Mouse (Mus musculus) embryonic facial prominence, embryonic 13.5 days (tissue): Measurements from ENCODE around the gene Appl2. TPM values are rescaled to one million over a fixed set of nuclear protein-coding genes. Genes with fewer than 3 reads are reported as not detected.

Source experiments
- ATAC-seq: fragments of 200-750 bp; cut with Nextera tagmentation; 2 replicates; pipeline ENCODE4 v1.8.0; 2017; ENCODE audit warnings: low read depth; ENCODE audit not compliant: insufficient number of reproducible peaks, insufficient read depth, low FRiP score, low TSS enrichment
- H3K27ac ChIP-seq: fragments of 300-500 bp; sonication (generic); 2 replicates; pipeline ENCODE4 v1.5.1; 2015; ENCODE audit warnings: moderate library complexity, mild to moderate bottlenecking, inconsistent platforms
- H3K27me3 ChIP-seq: fragments of 300-500 bp; sonication (generic); 2 replicates; pipeline ENCODE4 v1.6.1; 2015; ENCODE audit warnings: mild to moderate bottlenecking, inconsistent platforms
- H3K36me3 ChIP-seq: fragments of 300-500 bp; sonication (generic); 2 replicates; pipeline ENCODE4 v1.6.1; 2015; ENCODE audit warnings: mild to moderate bottlenecking, inconsistent platforms
- H3K4me1 ChIP-seq: fragments of 300-500 bp; sonication (generic); 2 replicates; pipeline ENCODE4 v1.6.1; 2015; ENCODE audit warnings: inconsistent platforms
- H3K4me2 ChIP-seq: fragments of 300-500 bp; sonication (generic); 2 replicates; pipeline ENCODE4 v1.6.1; 2015; ENCODE audit warnings: moderate library complexity, mild to moderate bottlenecking, inconsistent platforms
- H3K4me3 ChIP-seq: fragments of 300-500 bp; sonication (generic); 2 replicates; pipeline ENCODE4 v1.5.1; 2015; ENCODE audit warnings: mild to moderate bottlenecking, inconsistent platforms
- H3K9ac ChIP-seq: fragments of 300-500 bp; sonication (generic); 2 replicates; pipeline ENCODE4 v1.6.1; 2015; ENCODE audit warnings: mild to moderate bottlenecking, inconsistent platforms
- H3K9me3 ChIP-seq: fragments of 300-500 bp; sonication (generic); 2 replicates; pipeline ENCODE4 v1.6.1; 2016; ENCODE audit warnings: inconsistent platforms
- WGBS: fragments of 180-500 bp; shearing (Covaris S2); methylation state at CpG from one replicate; pipeline ENCODE4 v1.1.7; 2015; ENCODE audit warnings: mixed read lengths; 5-methylcytosine and 5-hydroxymethylcytosine counted together
- polyA plus RNA-seq: library from polyadenylated mRNA; unstranded; fragments of >200 nt; fragmentation: Nextera tagmentation; extraction: Ambion mirVana; gene quantifications from 2 replicates; pipeline ENCODE4 v1.2.1, GENCODE M21; 2015

Appl2 gene
- polyA plus RNA-seq, 1 experiment from 2014 or later: 58.4 TPM

DNA sequence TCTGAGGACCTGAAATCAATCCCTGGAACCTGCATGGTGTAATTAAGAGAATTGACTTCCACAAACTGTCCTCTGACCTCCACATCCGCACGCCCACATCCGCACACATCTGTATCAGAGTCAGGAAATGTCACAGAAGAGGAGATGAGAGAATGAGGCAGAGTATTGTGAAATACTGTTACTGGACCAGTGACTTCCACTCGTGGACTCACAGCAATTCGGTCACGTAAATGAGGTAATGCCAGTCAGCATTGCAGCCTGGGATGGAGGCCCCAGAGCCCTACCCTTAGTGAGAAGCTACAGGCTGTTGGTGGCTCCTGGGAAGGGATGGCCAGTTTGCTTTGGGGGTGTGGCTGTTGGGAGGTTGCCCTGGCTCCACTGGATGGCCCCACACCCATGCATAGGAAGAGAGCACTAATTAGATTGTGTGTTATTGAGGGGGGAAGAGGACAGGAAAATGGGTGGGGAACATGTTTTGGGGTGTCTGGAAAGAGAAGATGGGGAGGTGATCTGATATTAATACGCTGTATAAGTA, 2.1 kb downstream of the Appl2 start:
- ATAC-seq: no peak
- WGBS: 89% methylated on average over 7 of the region's 7 CpGs

DNA sequence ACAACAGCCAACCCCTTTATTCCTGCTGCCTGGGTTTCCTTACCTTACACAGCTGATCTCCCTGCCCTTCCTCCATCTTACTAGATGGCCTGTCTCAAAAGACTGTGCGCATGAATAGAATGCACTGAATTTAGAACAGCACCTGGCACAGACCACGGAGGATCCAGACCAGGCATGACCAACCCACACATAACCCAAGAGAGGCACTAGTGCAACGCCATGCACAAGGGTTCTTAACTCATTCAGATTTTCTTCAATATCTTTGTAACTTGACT, 2.9 kb downstream of the Appl2 start:
- no peaks in the 10 kb centered on the region for H3K9me3 ChIP-seq
- H3K9ac ChIP-seq: no peak overlapping the region
- no peak overlapping the region for H3K27ac ChIP-seq
- H3K27me3 ChIP-seq: no peaks in the 10 kb centered on the region
- H3K36me3 ChIP-seq: no peaks in the 10 kb centered on the region
- H3K4me2 ChIP-seq: no peak overlapping the region
- H3K4me3 ChIP-seq: no peak overlapping the region
- WGBS: 89% methylated on average over 3 of the region's 3 CpGs
- H3K4me1 ChIP-seq: peaks cover 28% of the 10 kb centered on the region
- no peak for ATAC-seq

More for the DNA sequence above, 2.1 kb downstream of the Appl2 start:
- no peak overlapping the region for H3K4me3 ChIP-seq
- peaks cover 28% of the 10 kb centered on the region for H3K4me1 ChIP-seq
- no peak overlapping the region for H3K9ac ChIP-seq
- H3K36me3 ChIP-seq: no peaks in the 10 kb centered on the region
- H3K27me3 ChIP-seq: no peaks in the 10 kb centered on the region
- no peak overlapping the region for H3K27ac ChIP-seq
- no peak overlapping the region for H3K4me2 ChIP-seq
- no peaks in the 10 kb centered on the region for H3K9me3 ChIP-seq

DNA sequence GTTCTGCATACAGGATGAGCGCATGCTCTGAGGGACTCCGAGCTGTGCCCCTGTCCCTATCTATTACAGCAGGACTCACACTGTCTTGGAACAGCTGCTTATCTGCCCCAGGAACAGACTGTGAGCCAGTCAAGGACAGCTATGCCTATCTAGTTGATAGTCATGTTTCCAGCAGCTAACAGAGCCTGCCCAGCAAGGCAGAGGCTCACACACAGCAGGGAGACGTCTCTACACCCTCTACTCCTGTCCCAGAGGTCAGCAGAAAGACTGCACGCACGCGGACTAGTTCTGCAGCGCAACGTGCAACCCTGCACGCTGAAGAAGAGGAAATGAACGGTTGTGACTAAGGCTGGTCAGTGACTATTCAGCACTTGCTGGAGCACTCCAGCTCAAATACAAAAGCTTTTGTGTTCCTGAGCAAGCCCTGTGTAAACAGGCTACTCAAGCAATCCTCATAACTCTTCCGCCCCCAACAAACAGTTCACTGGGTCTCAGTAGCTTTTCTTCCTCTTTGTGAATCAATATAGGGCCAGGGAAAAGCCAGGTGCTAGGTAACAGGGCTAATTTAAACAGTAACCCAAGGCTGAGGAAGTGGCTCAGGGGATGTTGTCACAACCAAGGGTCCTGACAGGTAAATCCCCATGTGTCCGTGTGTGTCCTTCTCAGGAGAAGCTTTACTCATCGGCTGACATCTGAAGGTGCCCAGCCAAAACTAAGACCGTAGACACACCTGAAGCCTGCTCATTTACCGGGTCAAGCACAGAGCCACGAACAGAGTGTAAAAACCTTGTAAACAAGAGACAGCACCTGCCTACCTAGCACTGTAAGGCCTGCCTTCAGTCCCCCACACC, 3.4 kb downstream of the Appl2 start:
- 0 out of 2 replicates have a peak, but pooled peaks cover 1% of the 10 kb centered on the region for H3K36me3 ChIP-seq
- no peaks in the 10 kb centered on the region for H3K9me3 ChIP-seq
- no peak overlapping the region for H3K4me2 ChIP-seq
- peak overlapping the region; percentile 17 for H3K27ac ChIP-seq
- 65% methylated on average over 16 of the region's 16 CpGs for WGBS
- no peak overlapping the region for H3K4me3 ChIP-seq
- ATAC-seq: no peak
- peaks cover 28% of the 10 kb centered on the region for H3K4me1 ChIP-seq
- no peak overlapping the region; the same call in 1 of the 2 replicates for H3K9ac ChIP-seq
- H3K27me3 ChIP-seq: no peaks in the 10 kb centered on the region

DNA sequence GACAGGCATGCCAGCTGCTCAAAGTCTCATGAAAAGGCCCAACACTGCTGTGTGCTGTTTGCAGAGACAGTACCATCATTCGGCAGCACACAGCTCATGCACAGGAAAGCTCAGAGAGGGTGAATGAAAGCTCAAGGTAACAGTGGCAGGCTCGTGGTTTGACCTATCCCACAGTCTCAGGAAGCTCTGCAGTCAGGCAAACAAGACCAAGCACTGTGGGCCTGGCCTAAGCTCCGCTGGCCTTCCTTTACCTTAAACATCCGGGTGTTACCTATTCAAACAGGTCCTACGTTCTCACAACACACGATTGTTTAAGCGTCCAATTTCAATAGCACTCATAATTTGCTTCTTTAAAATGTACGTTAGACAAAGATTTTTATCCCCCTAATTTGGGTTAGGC, 4.4 kb downstream of the Appl2 start:
- H3K36me3 ChIP-seq: peaks cover 8% of the 10 kb centered on the region; the same call in 1 of the 2 replicates
- no peak overlapping the region for H3K4me3 ChIP-seq
- H3K27ac ChIP-seq: no peak overlapping the region
- H3K9ac ChIP-seq: no peak overlapping the region
- no peak overlapping the region for H3K4me2 ChIP-seq
- WGBS: 83% methylated on average over 8 of the region's 8 CpGs
- H3K9me3 ChIP-seq: no peaks in the 10 kb centered on the region
- peaks cover 26% of the 10 kb centered on the region for H3K4me1 ChIP-seq
- no peak for ATAC-seq
- no peaks in the 10 kb centered on the region for H3K27me3 ChIP-seq

DNA sequence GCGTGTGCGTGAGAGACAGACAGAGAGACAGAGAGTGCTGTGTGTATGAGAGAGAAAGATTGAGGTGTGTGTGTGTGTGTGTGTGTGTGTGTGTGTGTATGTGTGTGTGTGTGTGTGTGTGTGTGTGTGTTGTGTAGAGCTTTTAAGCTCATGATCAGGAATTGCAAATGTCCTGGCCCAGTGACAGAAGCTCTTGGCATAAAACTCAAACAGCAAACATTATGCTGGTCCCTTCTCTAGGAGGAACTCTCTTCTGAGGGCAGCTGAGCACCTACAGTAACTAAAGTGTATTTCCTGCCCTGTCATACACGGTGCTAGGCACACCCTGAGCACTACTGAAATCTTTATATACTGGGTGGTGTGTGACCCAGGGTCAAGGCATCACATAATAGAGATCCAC, 6.9 kb downstream of the Appl2 start:
- WGBS: 91% methylated on average over 3 of the region's 3 CpGs
- peaks cover 12% of the 10 kb centered on the region for H3K36me3 ChIP-seq

DNA sequence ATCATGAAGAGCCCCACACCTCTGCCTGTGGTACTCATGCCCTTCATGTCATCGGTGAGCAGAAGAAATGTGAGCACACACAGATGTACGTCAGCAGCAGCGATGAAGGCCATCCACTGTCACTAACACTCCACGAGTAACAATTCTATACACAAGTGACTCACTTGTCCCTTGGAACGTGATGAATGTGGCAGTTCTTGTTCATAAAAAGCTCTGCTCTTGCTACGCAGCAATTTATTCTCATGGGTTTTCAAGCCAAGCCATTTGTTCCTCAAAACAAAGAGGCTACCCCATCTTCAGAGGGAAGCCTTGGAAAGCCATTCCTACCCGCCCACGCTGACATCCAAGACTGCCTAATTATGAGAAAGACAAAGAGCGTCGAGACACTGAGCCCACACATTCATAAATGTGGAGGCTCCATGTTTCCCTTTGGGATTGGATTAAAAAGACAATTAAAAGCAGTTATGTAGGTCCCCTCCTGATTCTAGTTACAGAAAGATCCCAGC, 8.6 kb downstream of the Appl2 start:
- Histone ChIP-seq H3K9ac (no peak overlapping the region), H3K9me3 (no peaks in the 10 kb centered on the region), H3K27ac (no peak overlapping the region), H3K4me3 (no peak overlapping the region), H3K36me3 (peaks cover 12% of the 10 kb centered on the region), H3K27me3 (no peaks in the 10 kb centered on the region), H3K4me1 (peaks cover 4% of the 10 kb centered on the region), H3K4me2 (no peak overlapping the region)
- no peak for ATAC-seq
- WGBS: 89% methylated on average over 10 of the region's 10 CpGs

More for the DNA sequence above, 6.9 kb downstream of the Appl2 start:
- no peak for ATAC-seq
- no peak overlapping the region for H3K27ac ChIP-seq
- no peaks in the 10 kb centered on the region for H3K27me3 ChIP-seq
- no peaks in the 10 kb centered on the region for H3K9me3 ChIP-seq
- no peak overlapping the region for H3K4me2 ChIP-seq
- peaks cover 15% of the 10 kb centered on the region for H3K4me1 ChIP-seq
- H3K4me3 ChIP-seq: no peak overlapping the region
- H3K9ac ChIP-seq: no peak overlapping the region

DNA sequence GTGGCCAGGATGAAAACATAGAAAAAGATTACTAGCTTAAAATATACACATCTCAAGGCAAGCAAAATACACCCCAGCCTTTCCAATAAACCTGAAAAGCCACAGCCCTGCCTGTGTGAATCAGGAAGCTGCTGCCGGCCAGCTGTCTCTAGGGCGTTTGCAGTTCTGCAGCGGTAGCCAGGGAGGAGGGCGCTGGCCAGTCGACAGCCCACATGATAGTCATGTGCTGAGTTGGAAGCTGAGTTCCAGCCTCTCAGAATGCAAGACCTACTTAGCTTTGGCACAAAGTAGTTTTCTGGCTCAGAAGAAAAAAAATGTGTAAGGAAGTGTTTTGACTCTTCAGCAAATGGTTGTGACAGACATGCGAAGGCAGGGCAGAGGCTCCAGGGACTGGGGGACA, 11.2 kb downstream of the Appl2 start:
- Histone ChIP-seq H3K9me3 (no peaks in the 10 kb centered on the region), H3K27ac (no peak overlapping the region), H3K4me2 (no peak overlapping the region), H3K4me1 (peaks cover 4% of the 10 kb centered on the region), H3K9ac (no peak overlapping the region), H3K36me3 (peaks cover 18% of the 10 kb centered on the region), H3K4me3 (no peak overlapping the region), H3K27me3 (no peaks in the 10 kb centered on the region)
- WGBS: 37% methylated on average over 6 of the region's 6 CpGs
- ATAC-seq: no peak

DNA sequence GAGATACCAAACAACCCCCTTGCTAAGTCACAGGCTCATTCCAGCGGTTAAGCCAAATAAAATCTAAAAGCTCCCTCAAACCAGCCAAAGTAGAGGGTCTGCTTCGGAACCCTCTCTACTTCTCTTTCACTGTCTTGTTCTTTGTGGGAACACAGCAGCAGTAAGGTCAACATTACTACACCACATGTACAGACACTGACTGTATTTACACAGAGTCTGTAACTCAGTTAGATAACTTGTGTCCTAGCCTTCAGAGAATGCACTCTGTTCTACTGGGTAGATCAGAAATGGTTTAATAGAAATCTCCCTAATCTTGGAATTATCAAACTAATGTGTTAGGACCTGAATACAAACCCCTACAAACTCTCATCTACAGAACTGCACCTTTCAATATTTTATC, 12.3 kb downstream of the Appl2 start:
- Histone ChIP-seq H3K27ac (no peak overlapping the region), H3K4me3 (no peak overlapping the region), H3K4me1 (peaks cover 4% of the 10 kb centered on the region), H3K9me3 (no peaks in the 10 kb centered on the region), H3K27me3 (no peaks in the 10 kb centered on the region), H3K36me3 (peaks cover 29% of the 10 kb centered on the region), H3K9ac (no peak overlapping the region), H3K4me2 (no peak overlapping the region)
- no peak for ATAC-seq
- 94% methylated on average over 2 of the region's 2 CpGs for WGBS

DNA sequence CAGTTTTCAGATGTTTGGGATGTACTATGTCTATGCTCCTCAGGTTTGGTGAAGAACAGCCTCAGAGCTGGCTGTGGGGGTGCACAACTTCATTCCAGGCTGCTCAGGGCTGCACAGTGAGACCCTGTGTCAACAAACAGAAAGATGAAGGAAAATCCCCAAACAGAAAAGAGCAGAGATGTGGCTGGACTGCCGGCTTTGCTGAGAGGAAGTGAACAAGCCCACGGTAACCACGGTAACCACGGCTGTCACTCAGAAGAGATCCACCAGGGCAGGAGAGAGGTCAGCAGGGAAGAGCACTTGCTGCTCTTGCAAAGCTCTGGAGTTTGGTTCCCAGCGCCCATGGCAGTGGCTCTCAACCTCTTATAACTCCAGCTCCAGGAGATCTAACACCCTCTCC, 14.1 kb downstream of the Appl2 start:
- H3K4me1 ChIP-seq: peaks cover 4% of the 10 kb centered on the region
- 29% methylated on average over 5 of the region's 5 CpGs for WGBS
- no peak for ATAC-seq

DNA sequence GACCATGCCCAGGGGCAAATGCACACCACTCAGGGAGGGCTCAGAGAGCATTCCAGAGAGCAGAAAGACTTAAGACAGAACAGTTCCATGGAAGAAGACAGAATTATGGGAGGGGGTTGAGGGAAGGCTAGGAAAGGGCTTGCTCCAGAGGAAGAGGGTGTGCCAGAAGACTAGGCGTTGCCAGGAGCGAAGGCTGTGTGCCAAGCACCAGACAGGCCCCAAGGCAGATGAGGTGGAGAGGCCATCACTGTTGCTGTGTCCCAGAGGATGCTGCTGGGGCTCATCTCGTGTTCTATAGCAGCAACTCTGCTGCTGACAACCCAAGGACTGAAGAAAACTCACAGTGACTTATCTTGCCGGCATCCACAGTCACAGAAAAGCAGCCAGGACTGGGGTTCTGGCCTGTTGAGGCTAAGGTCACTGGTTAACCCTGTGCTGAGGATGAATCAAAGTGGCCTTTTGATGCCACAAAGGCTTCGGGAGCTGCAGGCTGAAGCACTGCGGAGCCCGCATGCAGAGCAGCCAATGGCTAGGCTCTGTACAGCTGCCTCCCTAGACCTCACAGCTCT, 15.6 kb downstream of the Appl2 start:
- H3K4me1 ChIP-seq: peaks cover 4% of the 10 kb centered on the region
- H3K9ac ChIP-seq: 0 out of 2 replicates have a peak overlapping the region, but pooled peaks have one; percentile 32
- H3K27ac ChIP-seq: no peak overlapping the region
- peaks cover 31% of the 10 kb centered on the region for H3K36me3 ChIP-seq
- 73% methylated on average over 7 of the region's 7 CpGs for WGBS
- H3K4me3 ChIP-seq: no peak overlapping the region
- no peaks in the 10 kb centered on the region for H3K9me3 ChIP-seq
- H3K4me2 ChIP-seq: no peak overlapping the region
- H3K27me3 ChIP-seq: no peaks in the 10 kb centered on the region
- ATAC-seq: no peak

More for the DNA sequence above, 14.1 kb downstream of the Appl2 start:
- H3K4me3 ChIP-seq: no peak overlapping the region
- H3K27ac ChIP-seq: no peak overlapping the region
- no peaks in the 10 kb centered on the region for H3K27me3 ChIP-seq
- H3K36me3 ChIP-seq: peaks cover 22% of the 10 kb centered on the region
- no peak overlapping the region for H3K9ac ChIP-seq
- no peak overlapping the region for H3K4me2 ChIP-seq
- H3K9me3 ChIP-seq: no peaks in the 10 kb centered on the region

DNA sequence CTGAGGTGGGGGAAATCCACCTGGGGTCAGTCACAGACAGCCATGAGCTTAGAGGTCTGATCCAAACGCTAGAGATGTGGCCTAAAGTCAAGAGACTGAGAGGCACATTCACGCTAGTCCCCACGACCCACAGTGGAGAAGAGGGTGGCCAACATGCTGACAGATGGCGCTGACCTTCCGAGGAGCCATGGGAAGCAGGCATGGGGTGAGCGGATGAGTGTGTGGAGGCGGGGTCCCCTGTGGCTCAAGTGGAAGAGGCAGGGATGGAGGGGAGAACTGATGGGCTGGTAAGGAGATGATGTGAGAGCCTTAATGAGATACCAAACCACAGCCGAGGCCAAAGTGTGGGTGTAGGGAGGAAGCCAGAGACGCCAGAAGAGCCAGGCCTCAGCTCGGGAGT, 16.8 kb downstream of the Appl2 start:
- ATAC-seq: no peak
- 0 out of 2 replicates have a peak overlapping the region, but pooled peaks have one; percentile 16 for H3K9ac ChIP-seq
- WGBS: 93% methylated on average over 10 of the region's 10 CpGs

DNA sequence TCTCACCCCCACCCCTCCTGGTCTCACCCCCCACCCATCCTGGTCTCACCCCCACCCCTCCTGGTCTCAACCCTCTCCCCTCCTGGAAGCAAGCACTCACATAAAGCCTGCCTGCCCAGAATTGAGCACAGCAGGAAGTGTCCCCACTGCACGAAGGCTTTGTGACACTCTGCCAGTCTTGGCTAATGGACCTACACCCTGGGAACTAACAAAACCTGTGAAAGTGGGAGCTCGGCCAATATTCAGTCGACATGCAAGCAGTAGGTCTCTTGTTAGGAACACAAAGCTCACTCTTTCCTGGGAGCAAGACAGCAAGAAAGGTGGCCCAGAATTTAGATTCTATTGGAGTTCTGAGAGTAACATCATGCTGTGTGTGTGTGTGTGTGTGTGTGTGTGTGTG, 17.6 kb downstream of the Appl2 start:
- no peak overlapping the region for H3K27ac ChIP-seq
- H3K36me3 ChIP-seq: peaks cover 42% of the 10 kb centered on the region
- no peak overlapping the region for H3K9ac ChIP-seq
- no peak overlapping the region for H3K4me3 ChIP-seq
- no peak for ATAC-seq
- H3K27me3 ChIP-seq: no peaks in the 10 kb centered on the region
- WGBS: 72% methylated on average over 3 of the region's 3 CpGs
- H3K9me3 ChIP-seq: no peaks in the 10 kb centered on the region
- H3K4me1 ChIP-seq: no peaks in the 10 kb centered on the region
- H3K4me2 ChIP-seq: no peak overlapping the region

More for the DNA sequence above, 16.8 kb downstream of the Appl2 start:
- Histone ChIP-seq H3K27ac (no peak overlapping the region), H3K27me3 (no peaks in the 10 kb centered on the region), H3K9me3 (no peaks in the 10 kb centered on the region), H3K36me3 (peaks cover 37% of the 10 kb centered on the region), H3K4me2 (no peak overlapping the region), H3K4me3 (no peak overlapping the region), H3K4me1 (no peaks in the 10 kb centered on the region)
